Mouse (Mus musculus) MEL (cell line): ENCODE measurements around the gene Tmed1.

ENCODE experiments used
- CHD1 ChIP-seq: IDR thresholded peaks from 2 replicates; pipeline ENCODE4 v1.6.1; 2012; ENCODE audit warnings: low read depth, mild to moderate bottlenecking, inconsistent platforms, low read length, improper control_type of control experiment
- CTCF ChIP-seq, 3 experiments: IDR thresholded peaks in 2 of 3; conservative IDR thresholded peaks in 1 of 3; 2 replicates each; pipeline ENCODE4 v1.5.1; 2011 to 2012; ENCODE audit warnings: low read length in 3 of 3, low read depth in 2 of 3, mild to moderate bottlenecking in 2 of 3, improper control_type of control experiment in 1 of 3, inconsistent platforms in 1 of 3, mixed read lengths in 1 of 3, moderate library complexity in 1 of 3; ENCODE audit not compliant: control insufficient read depth in 1 of 3, insufficient read depth in 1 of 3, poor library complexity in 1 of 3, severe bottlenecking in 1 of 3
- ELF1 ChIP-seq: IDR thresholded peaks from 2 replicates; pipeline ENCODE4 v1.6.1; 2014; ENCODE audit warnings: low read depth, mild to moderate bottlenecking, inconsistent platforms, low read length, improper control_type of control experiment, moderate library complexity
- EP300 ChIP-seq, 2 experiments: IDR thresholded peaks; 2 replicates each; pipeline ENCODE4 v1.6.1; 2011; ENCODE audit warnings: improper control_type of control experiment in 2 of 2, low read length in 2 of 2, low read depth in 1 of 2, mild to moderate bottlenecking in 1 of 2
- GABPA ChIP-seq: IDR thresholded peaks from 2 replicates; pipeline ENCODE4 v1.6.1; 2012; ENCODE audit warnings: low read depth, mild to moderate bottlenecking, inconsistent platforms, low read length, improper control_type of control experiment, moderate library complexity
- GATA1 ChIP-seq: IDR thresholded peaks from 2 replicates; pipeline ENCODE4 v1.6.1; 2011; ENCODE audit warnings: low read depth, low read length, improper control_type of control experiment
- KAT2A ChIP-seq: conservative IDR thresholded peaks from 2 replicates; pipeline ENCODE4 v1.6.1; 2012; ENCODE audit warnings: low read depth, low read length, improper control_type of control experiment, inconsistent platforms
- MYC ChIP-seq: IDR thresholded peaks from 2 replicates; pipeline ENCODE4 v1.6.1; 2011; ENCODE audit warnings: low read depth, mild to moderate bottlenecking, low read length, improper control_type of control experiment, moderate library complexity
- POLR2A ChIP-seq, 2 experiments: IDR thresholded peaks; 2 replicates each; pipeline ENCODE4 v1.6.1; 2011 to 2012; ENCODE audit warnings: low read length in 2 of 2, mild to moderate bottlenecking in 2 of 2, control low read depth in 1 of 2, improper control_type of control experiment in 1 of 2, low read depth in 1 of 2, moderate library complexity in 1 of 2; ENCODE audit not compliant: control insufficient read depth in 1 of 2, insufficient read depth in 1 of 2, poor library complexity in 1 of 2
- POLR2AphosphoS2 ChIP-seq: IDR thresholded peaks from 2 replicates; pipeline ENCODE4 v1.6.1; 2011; ENCODE audit warnings: low read length, improper control_type of control experiment
- RCOR1 ChIP-seq: IDR thresholded peaks from 2 replicates; pipeline ENCODE4 v1.6.1; 2012; ENCODE audit warnings: low read depth, mild to moderate bottlenecking, inconsistent platforms, low read length, improper control_type of control experiment
- TBP ChIP-seq: IDR thresholded peaks from 2 replicates; pipeline ENCODE4 v1.8.0; 2011; ENCODE audit warnings: low read depth, low read length, improper control_type of control experiment
- ZNF384 ChIP-seq: IDR thresholded peaks from 2 replicates; pipeline ENCODE4 v1.6.1; 2012; ENCODE audit warnings: low read depth, mild to moderate bottlenecking, inconsistent platforms, low read length, improper control_type of control experiment

- TF ChIP-seq EP300 (IDR thresholded peaks at IDR 0.05; ENCODE audit: low read depth in 1 of 2, low read length in 2 of 2) (no peak), CTCF (IDR thresholded peaks at IDR 0.05 in 2 of 3, conservative IDR thresholded peaks at IDR 0.05 in 1 of 3; ENCODE audit: control insufficient read depth in 1 of 3, insufficient read depth in 1 of 3, low read depth in 2 of 3, low read length in 3 of 3, poor library complexity in 1 of 3, severe bottlenecking in 1 of 3) (no peak), GATA1 (no peak), KAT2A (no peak), POLR2A (IDR thresholded peaks at IDR 0.05; ENCODE audit: control insufficient read depth in 1 of 2, insufficient read depth in 1 of 2, low read depth in 1 of 2, low read length in 2 of 2, poor library complexity in 1 of 2) (no peak), MYC (no peak), ELF1 (no peak), TBP (no peak), POLR2AphosphoS2 (no peak), RCOR1 (no peak), CHD1 (no peak), GABPA (no peak), ZNF384 (no peak)
Measured at GRCm38 (mm10) chr9:21463138-21463590, 46.9 kb downstream of the Tmed1 start.
